Mouse (Mus musculus) stomach, postnatal 0 days (tissue): Measurements from ENCODE around the gene Ano3. TPM values are rescaled to one million over a fixed set of nuclear protein-coding genes. Genes with fewer than 3 reads are reported as not detected.
A peak's percentile ranks its signal among the peaks of the same experiment; 100 is the strongest.
"Not testable (repeated sequence)": the region's sequence is repeated elsewhere in the genome, so short reads cannot be mapped to it uniquely, and the experiment has no call there.

Experiments used
- ATAC-seq: fragments of 200-750 bp; cut with Nextera tagmentation; 2 replicates; pipeline ENCODE4 v1.8.0; 2017; ENCODE audit not compliant: low FRiP score, low TSS enrichment
- DNase-seq: peaks from one replicate; pipeline ENCODE4 v3.0.0-alpha.2; 2016; ENCODE audit warnings: low spot score
- H3K27ac ChIP-seq: fragments of 300-500 bp; sonication (generic); replicated peaks from 2 replicates; pipeline ENCODE4 v1.5.1; 2014; ENCODE audit warnings: mild to moderate bottlenecking, control low read depth
- H3K27me3 ChIP-seq: fragments of 300-500 bp; sonication (generic); 2 replicates; pipeline ENCODE4 v1.6.1; 2014; ENCODE audit warnings: low read length; ENCODE audit not compliant: control insufficient read depth, insufficient read depth
- H3K36me3 ChIP-seq: fragments of 300-500 bp; sonication (generic); 2 replicates; pipeline ENCODE4 v1.6.1; 2014; ENCODE audit warnings: low read length, mixed read lengths; ENCODE audit not compliant: control insufficient read depth, insufficient read depth
- H3K4me1 ChIP-seq: fragments of 300-500 bp; sonication (generic); replicated peaks from 2 replicates; pipeline ENCODE4 v1.6.1; 2014; ENCODE audit warnings: antibody characterized with exemption; ENCODE audit not compliant: control insufficient read depth, insufficient read depth
- H3K4me2 ChIP-seq: fragments of 300-500 bp; sonication (generic); replicated peaks from 2 replicates; pipeline ENCODE4 v1.6.1; 2014; ENCODE audit warnings: low read depth, mild to moderate bottlenecking, control low read depth, moderate library complexity
- H3K4me3 ChIP-seq: fragments of 300-500 bp; sonication (generic); 2 replicates; pipeline ENCODE4 v1.5.1; 2014; ENCODE audit warnings: low read depth, low read length, control low read depth
- H3K9ac ChIP-seq: fragments of 300-500 bp; sonication (generic); 2 replicates; pipeline ENCODE4 v1.6.1; 2014; ENCODE audit warnings: mild to moderate bottlenecking, low read length, control low read depth, mixed read lengths
- H3K9me3 ChIP-seq: fragments of 300-500 bp; sonication (generic); 2 replicates; pipeline ENCODE4 v1.6.1; 2016; ENCODE audit warnings: low read length; ENCODE audit not compliant: control insufficient read depth
- CTCF ChIP-seq: IDR thresholded peaks from 2 replicates; pipeline ENCODE4 v1.5.1; 2016; ENCODE audit warnings: antibody characterized with exemption, low read depth, mild to moderate bottlenecking, moderate library complexity
- EP300 ChIP-seq: optimal IDR thresholded peaks from 2 replicates; pipeline ENCODE3; 2016; ENCODE audit warnings: antibody characterized with exemption
- WGBS: fragments of 180-500 bp; shearing (Covaris S2); extraction: QIAGEN DNeasy Blood & Tissue Kit; methylation state at CpG from one replicate; pipeline ENCODE4 v1.1.7; 2014; 5-methylcytosine and 5-hydroxymethylcytosine counted together
- polyA plus RNA-seq: library from polyadenylated mRNA; unstranded; fragments of >200 nt; fragmentation: Nextera tagmentation; extraction: Ambion mirVana; gene quantifications from 2 replicates; pipeline ENCODE4 v1.2.1, GENCODE M21; 2015

Ano3 gene
- polyA plus RNA-seq, result 0.05 and 0.16 TPM in 2 replicates

DNA sequence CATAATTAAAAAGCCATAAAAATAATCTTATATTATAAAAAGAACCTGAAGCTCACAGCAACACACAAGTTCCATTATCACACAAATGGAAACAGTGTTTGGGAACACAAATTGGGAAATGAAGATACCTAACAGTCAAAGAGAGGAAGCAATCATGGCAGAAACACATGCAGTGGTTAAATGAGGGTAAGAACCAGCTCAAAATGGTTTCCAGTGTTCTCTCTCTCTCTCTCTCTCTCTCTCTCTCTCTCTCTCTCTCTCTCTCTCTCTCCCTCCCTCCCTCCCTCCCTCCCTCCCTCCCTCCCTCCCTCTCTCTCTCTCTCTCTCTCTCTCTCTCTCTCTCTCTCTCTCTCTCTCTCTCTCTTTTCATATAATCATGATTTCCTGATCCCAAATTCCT, at the start of gene Ano3:
Gene Ano3, minus strand, starts transcription at position 101 of the 400 bp plus-strand sequence.
- not testable (repeated sequence) for DNase-seq, H3K27ac ChIP-seq, ATAC-seq, H3K4me1 ChIP-seq, H3K27me3 ChIP-seq, H3K9me3 ChIP-seq, H3K4me3 ChIP-seq, H3K9ac ChIP-seq, H3K36me3 ChIP-seq
- peak within 1 kb of the TSS; percentile 27 for H3K4me2 ChIP-seq

DNA sequence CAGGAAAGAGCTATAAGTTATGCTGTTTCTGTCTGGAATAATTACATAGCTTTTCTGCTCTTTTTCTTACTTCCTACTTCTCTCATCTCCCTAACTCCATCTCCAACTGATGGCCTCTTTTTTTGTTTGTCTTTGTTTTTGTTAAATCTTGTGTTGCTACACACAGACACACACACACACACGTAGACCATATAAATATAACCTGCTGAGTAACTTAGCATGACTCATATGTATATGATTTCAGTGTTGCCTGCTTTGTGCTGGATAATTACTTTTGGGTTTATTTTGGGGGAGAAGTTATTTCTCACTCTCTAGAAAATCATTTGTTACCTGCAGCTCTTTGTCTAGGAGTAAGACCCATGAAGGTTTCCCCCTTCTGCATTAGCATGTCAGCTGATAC, 39.3 kb upstream of the Ano3 start:
- TF ChIP-seq CTCF, result no peak
- no peak for TF ChIP-seq EP300
- 43% methylated on average over 1 of the region's 1 CpGs for WGBS
- peak; percentile 61; the same call in 1 of the 2 replicates for ATAC-seq

DNA sequence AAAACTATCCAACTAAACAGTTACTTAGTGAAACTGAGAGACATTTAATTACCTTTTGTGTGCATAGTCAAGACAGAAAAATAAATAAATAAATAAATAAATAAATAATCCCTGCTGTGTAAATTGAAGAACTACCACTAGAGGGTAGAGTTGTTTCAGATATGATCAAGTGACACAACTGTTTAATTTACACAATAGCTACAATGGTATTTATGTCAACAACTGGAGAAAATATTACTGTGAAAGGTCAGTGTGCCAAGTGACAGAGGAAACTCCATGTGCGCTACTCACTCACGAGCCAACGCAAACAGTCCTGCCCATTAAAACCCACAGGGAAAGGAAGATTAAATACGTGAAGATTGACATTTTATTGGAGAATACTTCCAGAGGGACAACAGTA, 38.8 kb upstream of the Ano3 start:
- Histone ChIP-seq H3K27me3 (no peaks in the 10 kb centered on the region), H3K36me3 (no peaks in the 10 kb centered on the region), H3K4me2 (no peak overlapping the region), H3K9me3 (no peaks in the 10 kb centered on the region), H3K9ac (no peak overlapping the region), H3K4me3 (no peak overlapping the region), H3K4me1 (no peaks in the 10 kb centered on the region), H3K27ac (no peak overlapping the region)
- DNase-seq, result peak; percentile 32
- 41% methylated on average over 4 of the region's 4 CpGs for WGBS
- peak; percentile 90 for ATAC-seq
- TF ChIP-seq CTCF, result peak; percentile 59
- TF ChIP-seq EP300, result no peak

More for the DNA sequence above, 39.3 kb upstream of the Ano3 start:
- no peaks in the 10 kb centered on the region for H3K27me3 ChIP-seq
- H3K9me3 ChIP-seq, result no peaks in the 10 kb centered on the region
- no peak overlapping the region for H3K27ac ChIP-seq
- no peak for DNase-seq
- no peak overlapping the region for H3K9ac ChIP-seq
- no peak overlapping the region for H3K4me3 ChIP-seq
- H3K4me2 ChIP-seq, result no peak overlapping the region
- no peaks in the 10 kb centered on the region for H3K4me1 ChIP-seq
- H3K36me3 ChIP-seq, result no peaks in the 10 kb centered on the region

DNA sequence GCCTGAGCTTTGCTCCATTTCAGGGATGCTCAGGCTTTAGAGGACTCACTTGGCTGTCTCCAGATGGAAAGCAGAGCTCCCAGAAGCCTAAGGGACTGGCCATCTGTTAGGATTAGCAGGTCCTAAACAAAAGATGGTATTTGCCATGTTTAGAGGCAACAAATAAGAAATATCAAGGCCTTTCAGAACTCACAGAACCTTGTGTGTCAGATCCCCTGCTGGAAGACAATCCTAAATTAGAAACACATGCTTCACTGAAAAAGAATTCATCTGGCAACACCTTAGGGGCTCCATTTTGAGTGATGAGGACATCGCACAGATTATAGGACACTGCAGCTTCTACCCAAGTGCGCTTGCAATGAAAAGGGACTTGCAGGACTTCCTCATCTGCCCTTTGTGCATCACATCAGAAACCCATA, 35.1 kb upstream of the Ano3 start:
- H3K4me2 ChIP-seq, result no peak overlapping the region
- ATAC-seq, result no peak
- no peak overlapping the region for H3K9ac ChIP-seq

DNA sequence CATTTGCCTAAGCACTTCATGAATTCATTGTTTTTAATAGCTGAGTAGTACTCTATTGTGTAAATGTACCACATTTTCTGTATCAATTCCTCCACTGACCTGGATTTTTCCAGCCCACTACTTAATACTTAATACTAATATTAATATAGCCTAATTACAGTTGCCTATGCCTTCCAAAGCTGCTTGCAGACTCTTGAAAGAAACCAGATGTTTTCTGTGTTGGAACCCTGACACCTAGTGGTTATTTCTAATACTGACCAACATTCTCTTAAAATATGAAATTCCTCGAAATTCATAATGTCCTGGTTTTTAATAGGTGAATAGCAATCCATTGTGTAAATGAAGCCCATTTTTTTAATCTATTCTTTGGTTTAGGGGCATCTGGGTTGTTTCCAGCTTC, 31.0 kb upstream of the Ano3 start:
- no peak overlapping the region for H3K27ac ChIP-seq
- 15% methylated on average over 1 of the region's 1 CpGs for WGBS
- no peak for DNase-seq
- no peaks in the 10 kb centered on the region for H3K4me1 ChIP-seq
- TF ChIP-seq CTCF, result peak; percentile 72
- TF ChIP-seq EP300, result no peak
- no peaks in the 10 kb centered on the region for H3K27me3 ChIP-seq
- no peak overlapping the region for H3K4me2 ChIP-seq
- no peak overlapping the region for H3K9ac ChIP-seq
- H3K4me3 ChIP-seq, result no peak overlapping the region
- ATAC-seq, result no peak
- H3K36me3 ChIP-seq, result no peaks in the 10 kb centered on the region
- H3K9me3 ChIP-seq, result no peaks in the 10 kb centered on the region

More for the DNA sequence above, 35.1 kb upstream of the Ano3 start:
- Histone ChIP-seq H3K4me3 (no peak overlapping the region), H3K27ac (no peak overlapping the region), H3K9me3 (no peaks in the 10 kb centered on the region), H3K27me3 (no peaks in the 10 kb centered on the region), H3K36me3 (no peaks in the 10 kb centered on the region), H3K4me1 (no peaks in the 10 kb centered on the region)
- DNase-seq, result no peak
- WGBS, result 94% methylated on average over 2 of the region's 2 CpGs
- TF ChIP-seq EP300 (no peak), CTCF (no peak)

DNA sequence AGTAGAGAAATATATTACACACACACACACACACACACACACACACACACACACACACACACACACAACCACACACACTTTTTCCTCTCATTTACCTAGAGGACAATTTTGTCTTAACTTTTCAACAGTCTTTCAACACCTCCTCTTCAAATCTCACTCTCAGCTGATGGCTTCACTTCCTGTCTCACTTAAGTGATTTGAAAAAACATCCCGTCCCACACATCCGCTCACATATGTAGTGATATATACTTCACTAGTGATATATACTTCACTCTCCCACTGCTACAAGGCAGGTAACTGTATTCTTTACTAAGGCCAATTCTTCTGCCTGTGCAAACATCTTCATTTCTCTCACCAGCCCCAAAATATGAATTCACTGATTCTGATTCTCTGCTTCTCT, 28.9 kb upstream of the Ano3 start:
- ATAC-seq (no peak), DNase-seq (no peak)
- no peaks in the 10 kb centered on the region for H3K36me3 ChIP-seq
- H3K27ac ChIP-seq, result no peak overlapping the region
- no peak overlapping the region for H3K4me3 ChIP-seq
- 59% methylated on average over 2 of the region's 2 CpGs for WGBS
- no peaks in the 10 kb centered on the region for H3K4me1 ChIP-seq
- no peak overlapping the region for H3K4me2 ChIP-seq
- H3K27me3 ChIP-seq, result no peaks in the 10 kb centered on the region
- no peaks in the 10 kb centered on the region for H3K9me3 ChIP-seq
- no peak overlapping the region for H3K9ac ChIP-seq
- TF ChIP-seq CTCF (no peak), EP300 (no peak)
